Mouse (Mus musculus) lung, postnatal 0 days (tissue): ENCODE results near the gene Aldh1l2.

Source experiments
- CTCF ChIP-seq: IDR thresholded peaks from 2 replicates; pipeline ENCODE4 v1.5.1; 2016; ENCODE audit warnings: antibody characterized with exemption, mild to moderate bottlenecking
- EP300 ChIP-seq: IDR thresholded peaks from 2 replicates; pipeline ENCODE4 v1.6.1; 2016; ENCODE audit warnings: antibody characterized with exemption, mild to moderate bottlenecking, control low read depth

DNA sequence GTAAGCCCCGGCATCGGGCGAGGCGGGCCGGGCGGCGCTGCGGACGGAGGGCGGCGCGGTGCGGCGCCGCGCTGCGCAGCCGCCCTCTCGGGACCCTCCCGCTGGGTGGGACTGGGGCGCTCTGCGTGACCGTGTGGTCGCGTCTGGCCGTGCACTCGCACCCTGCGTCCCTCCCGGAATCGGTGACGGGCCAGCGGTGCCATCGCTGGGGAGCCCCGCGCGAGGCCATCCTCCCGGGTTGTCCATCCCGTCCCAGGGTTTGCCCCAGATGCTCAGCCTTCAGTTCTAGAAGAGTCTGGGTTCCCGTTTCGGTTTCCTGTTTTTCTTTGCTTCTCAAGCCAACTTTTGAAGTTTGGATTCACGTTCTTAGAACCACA lies 10.2 kb upstream of the Aldh1l2 start:
- TF ChIP-seq CTCF (peak; percentile 35), EP300 (no peak)
